Mouse (Mus musculus) brain, embryonic 14.5 days (tissue): ENCODE measurements at regions not wholly inside any gene's neighbourhood (a gene's known extent, or its start where the extent isn't known, plus 50 kb on each side); places are given as distances from the start of the nearest gene placed in this dataset.

ENCODE experiments used
- CTCF ChIP-seq: fragments of 200-500 bp; IDR thresholded peaks from 2 replicates; pipeline ENCODE4 v1.5.1; 2012; ENCODE audit warnings: inconsistent platforms, mild to moderate bottlenecking, moderate library complexity, borderline replicate concordance; ENCODE audit not compliant: insufficient read depth, insufficient read length; ENCODE audit errors: extremely low read depth
- POLR2A ChIP-seq: fragments of 200-500 bp; IDR thresholded peaks from 2 replicates; pipeline ENCODE4 v1.6.1; 2012; ENCODE audit warnings: mild to moderate bottlenecking, inconsistent platforms, borderline replicate concordance; ENCODE audit not compliant: poor library complexity, insufficient read depth, insufficient read length, severe bottlenecking; ENCODE audit errors: extremely low read depth

- TF ChIP-seq POLR2A: no peak
- TF ChIP-seq CTCF: no peak
Measured at GRCm38 (mm10) chr6:50044165-50044564, 65.9 kb upstream of the Mpp6 start.
